In the genomic region with DNA sequence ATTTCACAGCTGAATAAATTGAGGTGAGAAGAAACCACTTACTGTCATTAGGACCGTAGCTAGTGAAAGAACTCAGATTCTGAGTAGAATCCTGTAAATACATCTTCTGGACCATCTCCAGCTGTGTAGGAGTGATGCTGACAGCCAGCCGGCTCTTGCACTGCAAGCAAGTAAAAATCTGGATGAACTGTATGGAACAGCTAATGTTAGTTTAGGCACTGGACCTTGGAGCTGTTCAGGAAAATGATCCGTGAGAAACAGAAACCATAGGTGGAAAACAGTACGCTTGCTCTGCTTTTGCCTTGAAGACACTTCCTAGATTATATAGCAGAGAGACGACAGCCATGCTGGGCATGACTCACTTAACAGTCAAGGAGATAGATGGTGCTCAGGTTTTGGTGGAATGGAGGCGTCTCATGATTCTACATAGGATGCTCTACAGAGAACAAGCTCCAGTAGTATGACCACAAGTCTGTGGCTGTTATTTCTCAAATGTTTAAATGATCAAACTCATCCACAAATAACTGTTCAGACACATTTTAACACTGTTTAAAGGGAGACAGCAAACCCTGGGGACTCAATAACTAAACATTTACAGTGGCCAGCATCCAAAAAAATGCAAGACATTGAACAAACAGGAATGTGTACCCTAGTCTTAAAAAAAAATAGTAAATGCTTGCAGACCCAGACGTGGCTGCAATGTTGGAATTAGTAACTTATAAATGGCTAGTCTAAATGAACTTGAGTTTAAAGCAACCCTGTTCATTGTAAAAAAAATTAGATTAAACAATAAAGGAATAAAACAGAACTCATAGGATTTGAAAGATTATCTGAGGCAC, we compare ENCODE assay signal across 18 mouse cellular contexts.
DNase-seq lines count a peak whose midpoint lies in the region; ATAC-seq lines count a peak whose summit lies in the region.
"Had no signal": no experiment of that assay in that cellular context is flagged by ENCODE, and none has a peak within 500 bp of the region (broad histone marks: within the 10 kb centered on the region; RNA-seq: fewer than 3 reads in every experiment).

No protein-coding gene starts in this region.

- no peak overlapping the region for H3K27ac ChIP-seq in forebrain, embryonic 14.5 days (ENCODE audit: low read depth, low read length)
- H3K27ac ChIP-seq: embryonic facial prominence, embryonic 12.5 days; forebrain, embryonic 10.5 days; heart, embryonic 10.5 days; limb, embryonic 13.5 days had no signal

- no peak overlapping the region for H3K4me2 ChIP-seq in forebrain, embryonic 14.5 days (ENCODE audit: low read length)
- H3K4me2 ChIP-seq: embryonic facial prominence, embryonic 12.5 days; limb, embryonic 13.5 days had no signal

- H3K4me3 ChIP-seq in forebrain, embryonic 14.5 days (ENCODE audit: low read depth, low read length) = no peak overlapping the region
- H3K4me3 ChIP-seq: embryonic facial prominence, embryonic 12.5 days; forebrain, embryonic 10.5 days; heart, embryonic 10.5 days; limb, embryonic 13.5 days had no signal

- 61% methylated on average over 7 of the region's 7 CpGs for WGBS in forebrain, embryonic 14.5 days

- ATAC-seq in frontal cortex, adult (ENCODE audit: low TSS enrichment) = peak; percentile 94
- ATAC-seq in forebrain, embryonic 14.5 days = no peak
- ATAC-seq: Patski had no signal

- no peaks in the 10 kb centered on the region for H3K9me3 ChIP-seq in forebrain, embryonic 14.5 days (replicated peaks; ENCODE audit: control insufficient read depth, low read length)
- H3K9me3 ChIP-seq: embryonic facial prominence, embryonic 12.5 days; forebrain, embryonic 10.5 days; heart, embryonic 10.5 days; limb, embryonic 13.5 days had no signal

- no peaks in the 10 kb centered on the region for H3K36me3 ChIP-seq in forebrain, embryonic 14.5 days (ENCODE audit: control insufficient read depth, insufficient read depth, low read length)
- H3K36me3 ChIP-seq: embryonic facial prominence, embryonic 12.5 days; forebrain, embryonic 10.5 days; heart, embryonic 10.5 days; limb, embryonic 13.5 days had no signal

- no peak for DNase-seq in frontal cortex, postnatal 10 days (ENCODE audit: low spot score in 2 of 2)
- peak; percentile 51 for DNase-seq in left cerebral cortex, adult 11 months (ENCODE audit: low spot score)
- DNase-seq in left cerebral cortex, postnatal 10 days (ENCODE audit: extremely low spot score in 1 of 2, low spot score in 2 of 2) = no peak
- peak; percentile 66 for DNase-seq in right cerebral cortex, adult 18-20 months
- no peak for DNase-seq in right cerebral cortex, postnatal 14 days
- DNase-seq in telencephalon, adult 2 months (ENCODE audit: low read depth, low spot score) = peak; percentile 67
- no peak for DNase-seq in forebrain, embryonic 14.5 days (ENCODE audit: low spot score)
- DNase-seq: cerebellum, adult 11 months; cerebellum, postnatal 36 days; gastrocnemius, postnatal 10 days; retina, postnatal 1 day; thymus, postnatal 36 days had no signal

- no peaks in the 10 kb centered on the region for H3K27me3 ChIP-seq in forebrain, embryonic 14.5 days (replicated peaks; ENCODE audit: control insufficient read depth, insufficient read depth, low read length)
- H3K27me3 ChIP-seq: embryonic facial prominence, embryonic 12.5 days; limb, embryonic 13.5 days; Patski had no signal

- H3K4me1 ChIP-seq in forebrain, embryonic 14.5 days (ENCODE audit: control insufficient read depth, insufficient read depth, low read length) = peaks cover 10% of the 10 kb centered on the region
- H3K4me1 ChIP-seq: heart, embryonic 10.5 days; limb, embryonic 13.5 days had no signal

- no peak overlapping the region for H3K9ac ChIP-seq in forebrain, embryonic 14.5 days (ENCODE audit: low read length)
- H3K9ac ChIP-seq: embryonic facial prominence, embryonic 12.5 days; limb, embryonic 13.5 days had no signal

- intact Hi-C loops in left cerebral cortex, postnatal 10 days (cut with DNase I) = no loop called here

Comparison
In these comparisons a context has a peak if more than half of its experiments do, and no peak if none do; other contexts are left out.
1. DNase-seq: peak in left cerebral cortex, adult 11 months (single experiment), right cerebral cortex, adult 18-20 months (single experiment) and telencephalon, adult 2 months (single experiment); none in frontal cortex, postnatal 10 days (0 of 2), left cerebral cortex, postnatal 10 days (0 of 2), right cerebral cortex, postnatal 14 days (single experiment) and forebrain, embryonic 14.5 days (single experiment).